Mouse (Mus musculus): ENCODE results near the gene Abhd10. TPM values are rescaled to one million over a fixed set of nuclear protein-coding genes. Genes with fewer than 3 reads are reported as not detected.

Abhd10 gene
- polyA plus RNA-seq, 1 experiment from 2014 or later: 37.3 TPM

GRCm38 (mm10) chr16:45695445-45696160 lies 47.2 kb downstream of the Abhd10 start:
- H3K27ac ChIP-seq: no peak overlapping the region
- no peaks in the 10 kb centered on the region for H3K36me3 ChIP-seq
- 87% methylated on average over 9 of the region's 9 CpGs for WGBS
- no peak overlapping the region for H3K4me3 ChIP-seq (replicated peaks)
- no peaks in the 10 kb centered on the region for H3K4me1 ChIP-seq (replicated peaks)
- no peak overlapping the region for H3K4me2 ChIP-seq
- H3K9me3 ChIP-seq: no peaks in the 10 kb centered on the region
- no peaks in the 10 kb centered on the region for H3K27me3 ChIP-seq
- no peak for ATAC-seq (ENCODE audit: insufficient number of reproducible peaks, insufficient read depth, low FRiP score, low TSS enrichment, low read depth)
- no peak overlapping the region for H3K9ac ChIP-seq (replicated peaks)

- Histone ChIP-seq H3K36me3 (no peaks in the 10 kb centered on the region), H3K4me1 (replicated peaks) (no peaks in the 10 kb centered on the region), H3K27ac (no peak within 1 kb of the TSS), H3K9me3 (no peaks in the 10 kb centered on the region), H3K4me2 (no peak within 1 kb of the TSS), H3K4me3 (replicated peaks) (no peak within 1 kb of the TSS), H3K9ac (replicated peaks) (no peak within 1 kb of the TSS), H3K27me3 (no peaks in the 10 kb centered on the region)
- WGBS: 78% methylated on average over 10 of the region's 10 CpGs
- ATAC-seq (ENCODE audit: insufficient number of reproducible peaks, insufficient read depth, low FRiP score, low TSS enrichment, low read depth): no peak
Observed at GRCm38 (mm10) chr16:45693558-45693957, 49.2 kb downstream of the Abhd10 start, which contains the start of gene Tmprss7. Gene Tmprss7 (minus strand): TSS chr16:45693658.

GRCm38 (mm10) chr16:45692851-45693250 lies 49.9 kb downstream of the Abhd10 start:
- H3K9me3 ChIP-seq: no peaks in the 10 kb centered on the region

DNA sequence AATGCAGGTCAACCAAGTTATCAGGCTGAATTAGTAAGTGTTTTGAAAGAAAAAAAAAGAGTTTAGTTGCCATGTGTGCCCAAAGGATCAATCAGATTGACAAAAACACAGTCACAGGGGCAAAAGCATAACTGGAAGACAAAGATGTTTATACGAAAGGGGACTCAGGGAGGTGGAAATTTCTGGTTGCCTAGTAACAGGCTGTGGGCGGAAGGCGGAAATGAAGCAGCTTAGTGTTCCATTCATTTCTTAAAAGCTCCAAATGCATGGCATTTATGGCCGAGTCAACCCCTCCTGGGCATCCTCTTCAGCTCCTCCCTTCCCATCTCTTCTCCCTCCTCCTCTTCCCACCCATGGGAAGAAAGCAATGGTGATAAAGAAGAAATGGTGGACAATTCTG lies 52.6 kb downstream of the Abhd10 start:
- Histone ChIP-seq H3K4me2 (no peak overlapping the region), H3K4me3 (replicated peaks) (no peak overlapping the region), H3K27me3 (no peaks in the 10 kb centered on the region), H3K27ac (no peak overlapping the region), H3K9ac (replicated peaks) (no peak overlapping the region), H3K36me3 (no peaks in the 10 kb centered on the region), H3K4me1 (replicated peaks) (no peaks in the 10 kb centered on the region), H3K9me3 (no peaks in the 10 kb centered on the region)
- WGBS: 63% methylated on average over 4 of the region's 4 CpGs
- no peak for ATAC-seq (ENCODE audit: insufficient number of reproducible peaks, insufficient read depth, low FRiP score, low TSS enrichment, low read depth)

More at GRCm38 (mm10) chr16:45692851-45693250, 49.9 kb downstream of the Abhd10 start:
- 78% methylated on average over 3 of the region's 3 CpGs for WGBS
- Histone ChIP-seq H3K27me3 (no peaks in the 10 kb centered on the region), H3K4me2 (no peak overlapping the region), H3K9ac (replicated peaks) (no peak overlapping the region), H3K4me1 (replicated peaks) (no peaks in the 10 kb centered on the region), H3K4me3 (replicated peaks) (no peak overlapping the region), H3K36me3 (no peaks in the 10 kb centered on the region), H3K27ac (no peak overlapping the region)
- no peak for ATAC-seq (ENCODE audit: insufficient number of reproducible peaks, insufficient read depth, low FRiP score, low TSS enrichment, low read depth)

DNA sequence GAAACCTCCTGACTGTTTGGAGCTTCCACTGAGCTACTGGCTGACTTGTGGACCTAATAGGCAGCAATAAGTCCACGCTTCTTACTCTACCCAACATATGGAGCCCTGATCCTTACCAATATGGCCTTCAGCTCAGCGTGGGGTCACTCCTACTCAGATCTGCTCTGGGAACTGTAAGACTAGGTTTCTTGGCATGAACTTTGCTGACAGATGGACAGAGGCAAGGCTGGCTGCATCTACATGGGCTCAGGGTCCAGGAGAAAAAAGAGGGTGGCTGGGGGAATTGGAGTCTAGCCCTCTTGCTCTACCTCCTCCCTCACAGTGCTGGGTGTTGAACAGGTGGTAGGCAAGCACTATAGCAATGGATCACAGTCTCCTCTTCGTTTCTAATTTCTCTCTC lies 55.9 kb downstream of the Abhd10 start:
- 79% methylated on average over 3 of the region's 3 CpGs for WGBS

DNA sequence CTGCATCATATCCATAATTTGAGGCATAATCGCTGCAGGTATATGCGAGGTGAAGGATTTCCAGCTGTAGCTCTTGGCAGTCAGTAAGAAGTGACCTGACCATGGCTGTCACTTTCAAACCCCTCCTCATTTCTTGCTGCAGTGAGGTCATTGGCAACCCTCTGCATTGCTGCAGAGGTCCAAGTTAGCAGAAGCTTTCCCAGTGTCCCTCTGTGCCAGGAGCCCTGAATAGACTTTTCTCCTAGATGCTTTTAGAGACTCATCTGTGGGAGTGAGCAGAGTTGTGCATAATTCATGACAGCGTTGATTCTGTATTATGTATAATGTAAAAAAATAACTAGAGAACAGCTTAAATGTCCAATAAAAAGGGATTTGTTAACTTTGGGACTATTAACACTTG lies 57.5 kb downstream of the Abhd10 start:
- 65% methylated on average over 3 of the region's 3 CpGs for WGBS
- Histone ChIP-seq H3K4me3 (replicated peaks) (no peak overlapping the region), H3K27ac (no peak overlapping the region), H3K9me3 (no peaks in the 10 kb centered on the region), H3K4me2 (no peak overlapping the region), H3K9ac (replicated peaks) (no peak overlapping the region), H3K36me3 (no peaks in the 10 kb centered on the region), H3K4me1 (replicated peaks) (no peaks in the 10 kb centered on the region), H3K27me3 (no peaks in the 10 kb centered on the region)
- ATAC-seq (ENCODE audit: insufficient number of reproducible peaks, insufficient read depth, low FRiP score, low TSS enrichment, low read depth): no peak

More for the DNA sequence above, 55.9 kb downstream of the Abhd10 start:
- Histone ChIP-seq H3K27ac (no peak overlapping the region), H3K4me2 (no peak overlapping the region), H3K9me3 (no peaks in the 10 kb centered on the region), H3K36me3 (no peaks in the 10 kb centered on the region), H3K9ac (replicated peaks) (no peak overlapping the region), H3K27me3 (no peaks in the 10 kb centered on the region), H3K4me3 (replicated peaks) (no peak overlapping the region), H3K4me1 (replicated peaks) (no peaks in the 10 kb centered on the region)
- ATAC-seq (ENCODE audit: insufficient number of reproducible peaks, insufficient read depth, low FRiP score, low TSS enrichment, low read depth): no peak

- H3K4me2 ChIP-seq: no peak overlapping the region
- H3K9me3 ChIP-seq: no peaks in the 10 kb centered on the region
- no peak overlapping the region for H3K9ac ChIP-seq (replicated peaks)
- no peak for ATAC-seq (ENCODE audit: insufficient number of reproducible peaks, insufficient read depth, low FRiP score, low TSS enrichment, low read depth)
- H3K4me1 ChIP-seq (replicated peaks): no peaks in the 10 kb centered on the region
- H3K27me3 ChIP-seq: no peaks in the 10 kb centered on the region
- H3K27ac ChIP-seq: no peak overlapping the region
- whole genome bisulfite sequencing: 14% methylated on average over 8 of the region's 8 CpGs
- H3K36me3 ChIP-seq: no peaks in the 10 kb centered on the region
- no peak overlapping the region for H3K4me3 ChIP-seq (replicated peaks)
Observed at GRCm38 (mm10) chr16:45684815-45685214, 57.9 kb downstream of the Abhd10 start.

Other genes starting within 250 kb of the Abhd10 start
- gene Gm609, start 250.0 kb downstream of the Abhd10 start, polyA plus RNA-seq (2016; fragmentation: Nextera tagmentation; extraction: Ambion mirVana): not detected in 2 replicates
- not detected in 2 replicates for gene Gm17783, start 210.9 kb downstream of the Abhd10 start, polyA plus RNA-seq (2016; fragmentation: Nextera tagmentation; extraction: Ambion mirVana)
- gene Slc9c1, start 207.6 kb downstream of the Abhd10 start, polyA plus RNA-seq (2016; fragmentation: Nextera tagmentation; extraction: Ambion mirVana): not detected in 2 replicates
- 0.15 TPM in 1 of 2 replicates, not detected in the other for gene Gcsam, start 132.6 kb downstream of the Abhd10 start, polyA plus RNA-seq (2016; fragmentation: Nextera tagmentation; extraction: Ambion mirVana)
- gene BC016579, start 88.9 kb downstream of the Abhd10 start, polyA plus RNA-seq (2016; fragmentation: Nextera tagmentation; extraction: Ambion mirVana): 0.09 and 0.19 TPM in 2 replicates
- gene Tmprss7, start 49.3 kb downstream of the Abhd10 start, polyA plus RNA-seq (2016; fragmentation: Nextera tagmentation; extraction: Ambion mirVana): 0.20 and 0.27 TPM in 2 replicates
- 30.2 and 33.2 TPM in 2 replicates for gene Tagln3, start 18.3 kb downstream of the Abhd10 start, polyA plus RNA-seq (2016; fragmentation: Nextera tagmentation; extraction: Ambion mirVana)
- gene Phldb2, start 210.6 kb upstream of the Abhd10 start, polyA plus RNA-seq (2016; fragmentation: Nextera tagmentation; extraction: Ambion mirVana): 75.2 and 82.5 TPM in 2 replicates